Mouse (Mus musculus): Measurements from ENCODE around the gene Olfr1087.
"Not testable (repeated sequence)": the region's sequence is repeated elsewhere in the genome, so short reads cannot be mapped to it uniquely, and the experiment has no call there.

Olfr1087 gene

GRCm38 (mm10) chr2:86698295-86698694 is at the start of gene Olfr1087:
Gene Olfr1087, minus strand, starts transcription at chr2:86698395.
- DNase-seq = no peak

- DNase-seq = no peak
Observed at GRCm38 (mm10) chr2:86733601-86734000, 35.4 kb upstream of the Olfr1087 start, which contains the start of gene Olfr1089. Gene Olfr1089, minus strand, starts transcription at chr2:86733701.

- no peak for DNase-seq
Observed at GRCm38 (mm10) chr2:86679992-86680391, 18.2 kb downstream of the Olfr1087 start, which contains the start of gene Olfr1086. Gene Olfr1086, minus strand, starts transcription at chr2:86680092.

DNA sequence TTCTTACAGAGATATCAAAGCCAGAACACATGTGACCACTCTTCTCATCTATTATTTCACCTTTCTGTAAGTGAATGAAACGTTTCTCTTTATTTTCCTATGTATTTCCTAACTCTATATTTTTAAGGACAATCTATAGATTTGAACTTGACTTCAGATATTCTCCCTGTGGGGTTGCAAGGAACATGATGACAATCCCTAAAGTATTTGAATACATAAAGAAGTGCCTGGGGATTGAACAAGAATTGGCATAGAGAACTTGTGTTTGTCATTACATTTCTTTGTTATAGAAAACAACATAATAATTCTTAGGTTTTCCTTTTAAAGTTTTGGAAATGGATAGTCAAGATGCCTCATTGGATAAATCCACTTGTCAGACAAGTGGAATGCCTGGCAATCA is 36.3 kb downstream of the Olfr1087 start, which contains the start of gene Olfr1085:
Gene Olfr1085, minus strand, starts transcription at position 101 of the 400 bp plus-strand sequence.
- DNase-seq = no peak

GRCm38 (mm10) chr2:86639625-86640024 is 58.6 kb downstream of the Olfr1087 start, which contains the start of gene Olfr1084:
Gene Olfr1084, minus strand, starts transcription at chr2:86639725.
- not testable (repeated sequence) for DNase-seq
